Mouse (Mus musculus): ENCODE results near the gene Zbtb20. TPM values are rescaled to one million over a fixed set of nuclear protein-coding genes. Genes with fewer than 3 reads are reported as not detected.

Gene Zbtb20
- total RNA-seq (2021), result 100 to 1,000 TPM; 169 to 192 TPM
- long read RNA-seq, experiment 1, partial matches to known transcripts, result 15 of 44 reads
- long read RNA-seq, experiment 1, other reads (novel, unspliced or antisense), result 29 of 44 reads
- long read RNA-seq, experiment 2, partial matches to known transcripts, result 20 of 61 reads
- long read RNA-seq, experiment 2, other reads (novel, unspliced or antisense), result 41 of 61 reads

GRCm38 (mm10) chr16:42875852-42875980 is at the start of gene Zbtb20:
Gene Zbtb20 (plus strand): TSS chr16:42875881.
- intact Hi-C loops (cut with DNase I), result no loop called here

GRCm38 (mm10) chr16:42835940-42836339 is 39.7 kb upstream of the Zbtb20 start:
- intact Hi-C loops (cut with DNase I), result loop anchor here (2.0 to 5.0 kb wide), 4 partner anchors 36 to 761 kb away; no protein-coding TSS in a partner anchor
- no peak for DNase-seq

More at GRCm38 (mm10) chr16:42875852-42875980, at the start of gene Zbtb20:
- no peak for DNase-seq

- no peak for DNase-seq
- intact Hi-C loops (cut with DNase I), result loop anchor here (2.0 to 5.0 kb wide), 3 partner anchors 36 to 761 kb away; no protein-coding TSS in a partner anchor
Measured at GRCm38 (mm10) chr16:42836404-42837120, 39.1 kb upstream of the Zbtb20 start.

- DNase-seq, result no peak
- intact Hi-C loops (cut with DNase I), result loop anchor here (5.0 kb wide), 2 partner anchors 34 to 759 kb away; no protein-coding TSS in a partner anchor
Measured at GRCm38 (mm10) chr16:42838226-42838625, 37.5 kb upstream of the Zbtb20 start.

GRCm38 (mm10) chr16:42857564-42858183 is 18.0 kb upstream of the Zbtb20 start:
- no peak for DNase-seq
- intact Hi-C loops (cut with DNase I), result no loop called here

GRCm38 (mm10) chr16:42859251-42859650 is 16.4 kb upstream of the Zbtb20 start:
- no peak for DNase-seq
- intact Hi-C loops (cut with DNase I), result no loop called here

- no peak for DNase-seq
- intact Hi-C loops (cut with DNase I), result no loop called here
Measured at GRCm38 (mm10) chr16:42863231-42863630, 12.4 kb upstream of the Zbtb20 start.

- intact Hi-C loops (cut with DNase I), result no loop called here
- DNase-seq, result no peak
Measured at GRCm38 (mm10) chr16:42866061-42866460, 9.6 kb upstream of the Zbtb20 start.

- no peak for DNase-seq
- intact Hi-C loops (cut with DNase I), result loop anchor here (5.0 kb wide), 1 partner anchor 35 kb away; no protein-coding TSS in a partner anchor
Measured at GRCm38 (mm10) chr16:42872101-42872500, 3.6 kb upstream of the Zbtb20 start.

- DNase-seq, result no peak
- intact Hi-C loops (cut with DNase I), result loop anchor here (5.0 kb wide), 1 partner anchor 37 kb away; no protein-coding TSS in a partner anchor
Measured at GRCm38 (mm10) chr16:42873942-42874341, 1.7 kb upstream of the Zbtb20 start.

- peak; percentile 51 to 62 for DNase-seq
- intact Hi-C loops (cut with DNase I), result loop anchor here (5.0 kb wide), 1 partner anchor 37 kb away; no protein-coding TSS in a partner anchor
Measured at GRCm38 (mm10) chr16:42874456-42874855, 1.2 kb upstream of the Zbtb20 start.

- peak; percentile 98 to 99 for DNase-seq
- intact Hi-C loops (cut with DNase I), result loop anchor here (5.0 kb wide), 1 partner anchor 38 kb away; no protein-coding TSS in a partner anchor
Measured at GRCm38 (mm10) chr16:42874910-42875851, 500 bp upstream of the Zbtb20 start.

- intact Hi-C loops (cut with DNase I), result loop anchor here (2.0 kb wide), 1 partner anchor 30 kb away; no protein-coding TSS in a partner anchor
- peak; percentile 83 to 89 for DNase-seq
Measured at GRCm38 (mm10) chr16:42876021-42877000, 630 bp downstream of the Zbtb20 start.

- no peak for DNase-seq
- intact Hi-C loops (cut with DNase I), result no loop called here
Measured at GRCm38 (mm10) chr16:42880046-42880445, 4.4 kb downstream of the Zbtb20 start.

GRCm38 (mm10) chr16:42885538-42885937 is 9.9 kb downstream of the Zbtb20 start:
- intact Hi-C loops (cut with DNase I), result no loop called here

GRCm38 (mm10) chr16:42885964-42886363 is 10.3 kb downstream of the Zbtb20 start:
- no peak for DNase-seq
- intact Hi-C loops (cut with DNase I), result no loop called here

More at GRCm38 (mm10) chr16:42885538-42885937, 9.9 kb downstream of the Zbtb20 start:
- DNase-seq, result no peak

GRCm38 (mm10) chr16:42897125-42897693 is 21.5 kb downstream of the Zbtb20 start:
- intact Hi-C loops (cut with DNase I), result no loop called here
- peak in 1 of 2 experiments; percentile 18 for DNase-seq

- DNase-seq, result no peak
- intact Hi-C loops (cut with DNase I), result no loop called here
Measured at GRCm38 (mm10) chr16:42900328-42900727, 24.6 kb downstream of the Zbtb20 start.

GRCm38 (mm10) chr16:42907283-42907701 is 31.6 kb downstream of the Zbtb20 start:
- peak; percentile 30 to 49 for DNase-seq
- intact Hi-C loops (cut with DNase I), result loop anchor here (2.0 kb wide), 1 partner anchor 30 kb away; no protein-coding TSS in a partner anchor

Data from heart, postnatal 14 days (tissue).